Mouse (Mus musculus) adrenal gland, adult 18-20 months (tissue): ENCODE results near the gene Kcnh8. TPM values are rescaled to one million over a fixed set of nuclear protein-coding genes. Genes with fewer than 3 reads are reported as not detected.
A peak's percentile ranks its signal among the peaks of the same experiment; 100 is the strongest.

Experiments used
- DNase-seq, 2 experiments: peaks; one replicate each; pipeline ENCODE4 v3.0.0; 2021 to 2022; ENCODE audit warnings: low spot score in 2 of 2
- long read RNA-seq, 2 experiments: library from polyadenylated mRNA; stranded (forward); transcript quantifications; one replicate each; pipeline ENCODE4 v2.0.0; 2021
- total RNA-seq, 2 experiments: library from RNA; stranded (reverse); gene quantifications; 1 replicate in 1 of 2; 2 replicates in 1 of 2; pipeline ENCODE4 v1.2.3; 2021

Gene Kcnh8
- under 1 TPM in 1 of 2 experiments, not detected in 1; 0.10 TPM for total RNA-seq
- long read RNA-seq, experiment 1 = 0 reads
- long read RNA-seq, experiment 2 = 0 reads

DNA sequence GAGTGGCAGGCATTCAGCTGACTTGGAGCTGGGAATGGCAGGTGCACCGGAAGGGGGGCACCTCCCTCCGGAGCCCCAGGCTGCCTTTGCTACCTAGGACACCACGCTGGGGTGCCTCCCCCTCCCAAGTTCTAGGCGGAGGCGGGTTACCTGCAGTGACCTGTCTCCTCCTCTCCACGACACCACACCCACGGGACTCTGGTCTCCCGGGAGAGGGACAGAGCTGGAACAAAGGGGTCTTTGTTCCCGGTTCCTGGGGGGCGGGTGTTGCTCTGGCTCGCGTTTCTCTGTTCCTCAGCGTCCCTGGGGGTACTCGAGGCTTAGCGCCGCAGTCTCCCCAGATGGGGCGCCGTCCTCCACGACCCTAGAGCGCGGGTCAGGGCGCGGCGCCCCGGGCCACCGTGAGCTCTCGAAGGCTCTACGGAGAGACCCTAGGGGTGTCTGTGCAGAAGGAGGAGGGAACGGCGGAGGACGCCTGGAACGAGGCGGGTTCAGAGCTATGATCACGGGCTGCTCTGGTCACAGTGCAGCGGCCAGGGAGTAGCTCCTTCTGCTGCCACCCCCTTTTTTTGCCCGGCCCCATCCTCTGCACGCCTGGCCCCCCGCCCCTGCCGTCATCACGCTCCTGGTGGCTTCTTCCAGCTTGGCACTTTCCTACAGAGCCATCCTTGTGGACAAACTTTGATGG is at the start of gene Kcnh8:
TSS of gene Kcnh8 (plus strand) at position 617 of the 688 bp plus-strand sequence.
- no peak for DNase-seq

DNA sequence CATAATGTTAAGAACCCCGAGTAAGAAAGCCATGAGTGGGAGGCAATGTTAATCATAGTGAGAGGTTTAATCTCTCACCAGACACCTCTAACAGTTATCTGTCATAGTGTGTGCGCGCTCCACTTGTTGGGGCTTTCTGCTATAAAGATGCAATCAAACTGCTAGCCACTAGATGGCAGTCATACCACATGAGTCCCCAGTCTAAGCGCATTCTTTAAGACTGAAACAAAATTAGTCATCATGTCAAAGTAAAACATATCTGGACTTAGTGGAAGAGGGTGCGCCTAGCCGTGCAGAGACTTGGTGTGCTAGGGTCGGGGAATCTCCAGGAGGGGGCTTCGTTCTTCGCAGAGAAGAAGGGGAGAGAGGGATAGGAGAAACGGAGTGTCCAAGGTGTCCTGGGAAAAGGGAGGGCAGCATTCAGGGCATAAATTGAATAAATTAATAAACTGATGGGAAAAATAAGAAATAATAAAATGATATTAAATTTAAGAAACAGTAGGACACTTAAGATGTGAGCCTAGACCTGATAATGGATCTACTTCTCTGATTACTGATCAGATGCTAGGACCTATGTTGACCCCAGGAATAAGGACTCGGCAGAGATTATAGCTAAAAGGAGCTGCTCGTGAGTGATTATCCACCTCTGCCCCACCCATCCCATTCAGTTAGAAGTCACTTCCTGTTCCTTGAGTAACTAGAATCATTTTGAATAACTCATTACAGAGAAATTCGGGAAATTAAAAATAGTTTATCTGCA is 42.4 kb upstream of the Kcnh8 start:
- peak; percentile 27 for DNase-seq

DNA sequence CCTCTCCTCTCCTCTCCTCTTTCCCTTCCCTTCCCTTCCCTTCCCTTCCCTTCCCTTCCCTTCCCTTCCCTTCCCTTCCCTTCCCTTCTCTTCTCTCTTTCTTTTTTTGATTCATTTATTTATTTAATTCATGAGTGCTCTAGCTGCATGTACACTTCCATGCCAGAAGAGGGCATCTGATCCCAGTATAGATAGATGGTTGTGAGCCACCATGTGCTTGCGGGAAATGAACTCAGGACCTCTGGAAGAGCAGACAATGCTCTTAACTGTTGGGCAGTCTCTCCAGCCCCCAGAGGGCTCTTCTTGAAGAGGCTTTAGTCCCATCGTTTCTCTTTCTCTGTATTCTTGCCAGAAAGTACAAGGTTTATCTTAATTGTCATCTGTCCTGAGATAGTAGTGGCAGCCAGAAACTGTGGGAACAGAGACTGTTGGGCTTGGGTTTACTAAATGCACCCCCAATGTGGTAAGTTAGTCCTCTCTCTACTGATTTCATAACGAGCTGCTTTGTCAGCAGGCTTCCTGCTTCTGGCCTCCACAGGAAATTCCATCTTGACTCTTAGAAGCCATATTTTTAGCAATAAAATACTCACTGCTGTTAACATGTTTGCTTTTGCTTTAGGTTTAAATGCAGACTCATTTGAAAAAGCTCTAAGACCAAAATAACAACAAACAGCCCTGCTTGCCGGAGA is 36.9 kb upstream of the Kcnh8 start:
- DNase-seq = no peak

DNA sequence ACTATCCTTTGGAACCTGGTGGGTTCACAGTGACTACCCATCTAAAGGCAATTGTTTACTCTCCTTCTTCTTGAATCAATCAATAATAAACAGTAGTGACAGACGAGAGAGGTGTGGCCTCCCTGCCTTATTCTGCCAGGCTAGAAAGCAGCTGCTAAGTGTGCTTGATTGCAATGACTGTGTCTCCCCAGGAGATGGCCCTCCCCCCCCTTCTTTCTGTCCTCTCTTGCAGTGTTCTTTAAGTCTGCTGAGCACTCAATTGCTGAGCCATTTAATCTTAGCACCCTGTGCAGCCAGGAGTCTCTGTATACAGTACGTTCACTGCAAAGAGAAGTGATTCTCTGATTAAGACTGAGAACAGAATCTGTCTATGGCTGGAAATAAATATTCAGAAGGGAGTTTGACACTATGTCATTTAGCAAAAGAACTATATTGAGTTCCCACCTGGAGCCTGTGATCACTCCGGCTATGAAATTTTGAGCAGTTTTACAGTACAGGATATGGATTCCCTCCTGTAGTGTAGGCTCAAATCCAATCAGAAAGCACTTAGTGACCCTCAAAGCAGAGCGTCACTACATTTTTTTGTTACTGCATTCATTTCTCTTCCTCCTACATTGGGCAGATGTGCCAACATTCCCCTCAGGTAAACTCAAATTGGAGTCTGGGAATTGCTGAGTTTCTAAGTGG is 32.8 kb upstream of the Kcnh8 start:
- no peak for DNase-seq

DNA sequence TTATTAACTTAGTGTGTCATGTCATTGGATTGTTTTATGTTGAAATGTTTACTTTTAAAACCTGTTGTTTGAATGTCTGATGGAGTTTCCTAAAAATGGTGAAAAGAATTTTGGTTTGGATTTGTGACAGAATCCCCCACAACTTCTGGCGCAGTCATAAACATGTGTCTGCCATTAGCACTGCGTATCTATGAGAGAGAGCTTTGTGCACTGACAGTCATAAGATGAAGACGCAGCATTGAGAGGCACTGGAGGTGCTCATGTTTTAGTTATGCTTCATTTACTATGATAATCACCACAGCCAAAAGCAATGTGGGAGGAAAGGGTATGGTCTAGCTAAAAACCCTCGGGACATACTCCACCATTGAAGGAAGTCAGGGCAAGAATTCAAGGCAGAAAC is 30.3 kb upstream of the Kcnh8 start:
- no peak for DNase-seq

DNA sequence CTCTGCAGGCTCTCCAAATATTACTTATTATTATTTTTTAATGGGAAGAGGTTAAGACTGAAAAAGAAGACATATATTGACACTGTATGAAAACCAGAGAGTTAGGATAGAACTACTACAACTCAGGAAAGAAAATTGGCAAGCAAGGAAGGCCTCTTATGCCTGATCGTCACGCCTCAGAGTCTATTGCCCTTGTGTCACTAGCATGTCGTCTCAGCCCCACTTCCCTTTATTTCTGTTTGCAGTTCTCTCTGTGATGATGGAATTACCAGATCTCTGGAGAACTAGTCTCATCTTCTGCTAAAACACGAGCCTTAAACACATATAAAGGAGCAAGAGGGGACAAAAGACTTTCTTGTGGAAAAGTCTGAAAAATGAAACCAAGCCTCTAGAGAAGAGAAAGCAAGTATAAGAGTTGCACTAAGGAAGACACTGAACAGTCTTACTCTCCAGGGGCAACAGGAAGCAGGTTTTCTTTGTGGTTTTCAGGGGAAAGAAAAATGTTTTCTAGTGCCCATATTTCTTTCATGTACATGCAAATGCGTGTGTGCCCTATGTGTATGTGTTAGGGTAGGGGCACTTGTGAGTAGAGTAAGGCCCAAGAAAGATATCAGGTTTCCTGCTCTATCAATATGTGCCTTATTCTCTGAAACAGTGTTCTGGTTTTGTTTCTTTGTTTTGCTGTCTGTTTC is 10.9 kb upstream of the Kcnh8 start:
- no peak for DNase-seq

DNA sequence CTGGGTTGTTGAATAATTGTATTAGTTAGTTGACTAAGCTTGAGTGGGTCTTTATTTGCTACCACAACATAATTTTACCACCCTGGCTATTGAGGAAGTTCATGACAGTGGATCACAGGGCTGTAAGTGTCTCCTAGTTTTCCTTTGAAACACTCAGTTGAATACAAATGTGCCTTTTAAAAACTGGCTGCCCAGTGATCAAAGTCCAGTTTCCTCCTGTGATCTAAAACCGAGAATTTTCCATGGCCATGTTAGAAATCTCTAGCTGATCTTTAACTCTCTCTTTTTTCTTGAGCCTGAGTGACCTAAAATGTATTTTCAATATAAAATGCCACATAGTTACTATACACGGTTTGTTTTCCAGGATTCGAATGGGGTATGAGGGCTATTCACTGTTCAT is 3.4 kb upstream of the Kcnh8 start:
- DNase-seq = no peak

DNA sequence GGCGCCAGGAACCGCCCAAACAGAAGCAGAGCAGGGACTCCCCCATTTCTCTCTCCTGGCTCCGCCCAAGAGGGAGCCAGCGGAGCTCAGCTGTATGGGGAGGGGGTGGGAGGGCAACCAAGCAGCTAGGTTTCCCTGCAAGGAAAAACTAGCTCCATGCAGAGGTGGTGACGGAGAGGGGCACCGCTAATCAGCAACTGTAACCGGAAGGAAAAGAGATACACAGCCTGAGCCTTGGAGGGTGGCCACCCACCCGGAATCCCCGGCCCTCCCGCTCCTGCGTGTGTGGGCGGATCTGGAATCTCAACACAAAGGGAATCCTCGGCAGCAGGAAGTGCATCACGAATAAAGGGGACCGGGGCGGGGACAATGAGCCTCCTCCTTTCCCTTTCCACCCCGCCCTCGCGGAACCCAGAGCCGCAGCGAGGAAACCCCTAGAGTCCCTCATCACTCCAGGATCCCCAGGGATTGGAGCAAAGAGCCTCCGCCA is 1.6 kb upstream of the Kcnh8 start:
- peak in 1 of 2 experiments; percentile 2 for DNase-seq

DNA sequence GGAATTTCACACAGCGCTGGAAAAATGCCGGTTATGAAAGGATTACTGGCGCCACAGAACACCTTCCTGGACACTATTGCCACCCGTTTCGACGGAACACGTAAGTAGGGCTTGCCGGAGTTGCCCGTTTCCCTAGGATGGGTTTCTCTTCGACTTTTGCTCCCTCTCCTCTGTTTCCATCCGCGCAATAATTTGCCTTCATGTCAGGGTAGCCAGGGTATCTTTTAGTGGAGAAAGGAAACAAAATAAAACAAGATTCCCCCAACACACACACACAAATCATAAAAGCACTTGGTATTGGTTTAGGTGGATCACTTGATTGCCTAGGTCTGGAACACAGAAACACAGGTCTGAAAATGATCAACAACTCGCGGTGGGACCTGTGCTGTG is 267 bp downstream of the Kcnh8 start:
- no peak for DNase-seq

DNA sequence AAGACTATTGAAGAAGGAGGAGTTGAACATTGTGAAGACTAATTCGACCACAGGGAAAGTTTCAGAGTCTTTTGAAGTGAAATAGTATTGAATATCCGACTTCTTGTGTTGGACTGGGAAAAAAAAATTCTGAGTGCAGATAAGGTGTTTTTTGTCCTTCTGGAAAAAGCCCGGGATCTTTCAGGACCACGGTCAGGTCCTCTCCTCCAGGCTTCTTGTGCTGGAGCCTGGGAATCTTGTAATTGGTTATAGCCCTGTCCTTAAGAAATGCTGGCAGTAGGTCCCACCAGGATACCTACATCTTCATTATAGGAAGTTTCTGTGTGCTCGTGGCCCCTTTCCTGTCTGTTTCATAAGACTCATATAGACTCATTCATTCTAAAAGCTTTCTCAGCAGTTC is 902 bp downstream of the Kcnh8 start:
- DNase-seq = no peak

DNA sequence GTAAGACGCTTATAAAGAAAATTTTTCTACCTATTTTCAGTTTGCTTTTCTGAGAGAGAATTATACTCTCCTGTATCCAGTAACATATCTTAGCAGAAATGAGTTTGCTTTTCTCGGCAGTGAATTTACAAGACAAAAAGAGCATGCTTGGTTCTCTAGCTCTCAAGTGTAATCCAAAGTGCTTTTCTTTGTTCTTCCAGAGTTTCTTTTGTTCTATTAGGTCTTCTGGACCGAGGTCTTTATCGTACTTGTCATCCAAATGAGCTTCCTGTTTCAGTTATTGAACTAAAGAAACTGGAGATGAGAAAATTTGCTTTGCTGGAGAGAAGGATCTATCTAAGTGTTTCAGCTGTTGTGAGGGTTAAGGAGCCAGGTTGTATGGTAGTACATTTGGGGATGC is 8.9 kb downstream of the Kcnh8 start:
- DNase-seq = no peak

DNA sequence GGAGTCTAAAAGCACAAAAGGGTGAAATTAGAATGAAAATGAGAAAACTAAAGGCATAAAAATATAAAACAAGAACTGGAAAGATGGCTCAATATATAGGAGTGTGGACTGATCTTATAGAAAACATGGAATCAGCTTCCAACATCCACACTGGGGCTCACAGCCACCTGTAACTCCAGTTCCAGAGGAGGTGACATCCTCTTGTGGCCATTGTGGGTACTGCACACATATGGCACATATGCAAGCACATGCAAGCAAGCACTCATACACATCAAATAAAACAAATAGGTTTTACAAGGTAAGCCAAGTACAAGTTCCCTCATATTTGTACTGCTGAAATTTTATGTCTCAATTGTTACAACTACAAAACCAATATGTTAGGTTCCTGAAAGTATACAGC is 46.7 kb downstream of the Kcnh8 start:
- no peak for DNase-seq

DNA sequence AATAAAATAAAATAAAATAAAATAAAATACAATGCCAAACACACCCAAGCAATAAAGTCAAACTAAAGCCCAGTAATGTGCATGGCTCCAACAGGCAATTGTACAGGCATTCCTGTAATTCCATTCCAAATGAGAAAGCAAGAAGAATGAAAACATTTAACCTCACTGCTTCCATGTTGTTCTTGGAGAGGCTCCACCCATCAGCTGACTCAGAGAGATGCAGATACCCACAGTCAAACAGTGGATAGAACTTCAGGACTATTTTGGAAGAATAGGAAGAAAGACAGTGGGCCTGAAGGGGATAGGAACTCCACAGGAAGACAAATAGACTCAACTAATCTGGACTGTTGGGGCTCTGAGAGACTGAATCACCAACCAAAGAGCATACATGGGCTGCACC is 89.5 kb downstream of the Kcnh8 start:
- no peak for DNase-seq

DNA sequence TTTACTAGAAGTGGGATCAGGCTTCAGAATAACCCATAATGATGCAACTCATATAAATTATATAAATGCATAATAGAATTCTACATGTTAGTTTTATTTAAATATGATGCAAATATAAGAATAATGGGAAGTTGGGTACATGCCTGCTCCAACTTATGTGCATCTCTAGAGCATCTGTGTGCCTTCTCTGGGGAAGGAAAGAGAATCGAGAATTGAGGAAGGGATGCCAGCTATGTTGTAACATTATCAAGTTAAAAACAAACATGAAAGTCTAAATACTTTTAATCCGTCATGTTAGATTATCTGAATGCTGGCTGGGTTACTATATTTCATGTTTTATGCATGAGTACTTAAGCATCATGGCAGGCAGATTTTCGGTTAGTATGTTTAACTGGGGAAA is 99.4 kb downstream of the Kcnh8 start:
- DNase-seq = no peak

DNA sequence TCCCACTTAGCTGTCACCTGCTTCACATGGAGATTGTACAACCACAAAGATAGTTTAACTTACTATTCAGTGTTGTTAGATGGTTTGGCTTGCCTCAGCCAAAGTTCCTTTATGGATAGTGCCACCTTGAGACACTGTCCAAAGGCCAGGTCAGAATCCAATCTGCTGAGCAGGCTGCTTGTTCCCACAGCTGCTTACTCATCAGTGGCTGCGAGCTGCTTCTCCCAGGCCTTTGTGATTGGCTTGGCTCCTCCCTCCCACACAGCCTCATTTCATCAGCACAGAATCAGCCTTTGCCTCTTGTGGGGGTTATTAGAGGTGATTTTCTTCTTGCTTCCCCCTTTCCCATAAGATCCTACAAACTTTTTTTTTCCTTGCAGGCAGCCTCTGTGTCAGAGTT is 109.8 kb downstream of the Kcnh8 start:
- no peak for DNase-seq

DNA sequence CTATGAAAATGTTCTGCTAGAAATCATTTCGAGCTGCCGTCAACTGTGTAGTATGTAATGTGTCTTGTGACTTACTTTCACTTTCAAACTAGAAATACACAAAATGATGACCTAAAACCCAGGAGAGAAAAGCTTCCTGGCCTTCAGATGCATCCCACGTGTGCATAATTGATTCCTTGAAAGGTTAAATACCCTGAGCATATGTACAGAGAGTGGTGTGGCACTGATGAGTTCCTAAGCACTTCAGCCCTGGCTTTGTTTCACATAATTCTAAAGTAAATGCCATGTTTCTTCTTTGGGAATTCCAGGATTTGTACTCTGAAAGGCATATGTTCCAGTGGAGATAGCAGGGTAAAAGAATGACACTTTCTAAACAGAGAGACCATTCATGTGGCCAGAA is 119.7 kb downstream of the Kcnh8 start:
- DNase-seq = no peak

DNA sequence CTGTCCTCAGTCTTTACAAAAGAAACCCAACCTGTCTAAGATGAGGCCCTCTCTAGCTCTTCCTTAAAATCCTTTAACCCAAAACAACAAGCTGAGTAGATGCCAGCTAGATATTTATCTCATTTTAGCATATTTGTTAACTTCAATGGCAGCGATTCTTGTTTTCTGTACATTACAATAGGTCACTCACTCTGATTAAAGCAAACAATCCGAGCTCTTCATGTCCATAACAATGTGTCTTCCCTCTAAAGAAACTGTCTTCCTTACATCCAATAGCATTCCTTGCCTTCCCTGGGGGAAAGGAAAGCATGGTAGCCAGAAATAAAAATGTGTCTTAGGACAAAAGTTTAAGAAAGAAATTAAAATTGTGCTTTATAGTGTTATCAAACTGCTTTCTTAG is 126.3 kb downstream of the Kcnh8 start:
- DNase-seq = no peak

DNA sequence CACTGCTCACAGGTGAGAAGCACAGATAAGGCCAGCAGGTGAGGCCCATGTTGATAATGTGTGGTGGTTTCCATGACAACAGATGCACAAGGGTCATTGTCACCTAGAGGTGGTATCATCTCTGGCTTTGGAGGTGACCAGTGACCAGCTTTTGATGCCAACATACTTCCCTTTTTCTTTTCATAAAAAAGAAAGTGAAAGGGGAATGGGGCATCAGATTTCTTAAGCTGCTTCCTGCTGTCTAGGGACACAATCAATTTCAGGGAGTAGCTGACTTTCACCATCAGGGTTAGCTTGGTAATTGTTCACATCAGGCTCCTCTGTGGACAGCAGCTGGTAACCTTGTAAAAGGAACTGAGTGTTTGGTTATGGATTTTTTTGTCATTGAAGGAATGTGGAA is 135.9 kb downstream of the Kcnh8 start:
- no peak for DNase-seq

DNA sequence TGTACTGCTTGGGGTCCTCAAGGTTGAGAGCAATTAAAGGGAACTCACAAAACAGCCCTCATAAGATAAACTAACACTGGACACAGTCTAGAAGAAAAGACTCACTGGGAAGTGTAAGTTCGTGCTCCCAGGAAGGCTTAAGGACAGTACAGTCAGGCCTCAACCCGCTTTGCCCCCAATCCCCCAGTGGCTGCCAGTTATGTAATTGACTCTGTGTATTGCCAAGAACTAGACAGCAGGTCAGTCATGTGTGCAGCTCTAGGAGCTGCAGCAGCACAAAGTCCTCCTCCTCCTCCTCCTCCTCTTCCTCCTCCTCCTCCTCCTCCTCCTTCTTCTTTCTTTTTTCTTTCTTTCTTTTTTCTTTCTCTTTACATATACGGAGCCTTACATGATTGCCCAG is 185.6 kb downstream of the Kcnh8 start:
- DNase-seq = peak in 1 of 2 experiments; percentile 22

DNA sequence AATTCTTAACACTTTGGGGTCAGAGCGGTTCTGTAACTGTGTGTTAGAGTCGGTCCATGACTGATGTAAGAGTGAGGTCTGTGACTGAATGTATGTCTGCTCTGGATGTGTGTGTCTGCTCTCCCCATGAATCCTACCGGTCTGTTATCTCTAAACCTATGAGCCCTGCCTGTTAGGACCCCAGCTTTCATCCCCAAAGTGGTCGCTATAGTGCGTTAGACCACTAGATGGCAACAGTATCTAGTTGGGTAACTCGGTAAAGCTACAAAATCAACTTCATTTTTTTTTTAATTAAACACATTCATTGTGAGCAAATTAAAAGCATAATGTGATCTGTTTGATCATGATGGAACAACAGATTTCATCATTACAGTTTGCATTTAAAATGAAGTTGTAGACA is 202.0 kb downstream of the Kcnh8 start:
- no peak for DNase-seq

DNA sequence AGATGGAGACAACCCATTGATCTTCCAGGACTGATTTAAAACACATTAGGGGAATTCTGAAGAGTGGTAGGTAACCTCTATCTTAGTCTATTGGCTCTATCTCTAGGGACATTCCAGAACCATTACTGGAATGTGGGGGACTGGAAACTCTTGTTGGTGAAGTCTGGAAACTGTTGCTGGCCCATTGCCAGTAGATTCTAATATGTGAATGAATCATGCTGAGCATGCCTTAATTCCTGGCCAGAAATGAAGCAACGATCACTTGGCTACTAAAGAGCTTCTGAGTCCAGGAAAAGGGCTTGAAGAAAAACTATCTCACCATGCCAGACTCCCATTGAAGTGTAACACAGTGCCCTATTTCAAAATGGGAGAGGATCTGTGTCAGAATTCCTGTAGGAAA is 208.3 kb downstream of the Kcnh8 start:
- no peak for DNase-seq
